Mouse (Mus musculus): ENCODE results near the gene Eml2.
"Not testable (repeated sequence)": the region's sequence is repeated elsewhere in the genome, so short reads cannot be mapped to it uniquely, and the experiment has no call there.

DNA sequence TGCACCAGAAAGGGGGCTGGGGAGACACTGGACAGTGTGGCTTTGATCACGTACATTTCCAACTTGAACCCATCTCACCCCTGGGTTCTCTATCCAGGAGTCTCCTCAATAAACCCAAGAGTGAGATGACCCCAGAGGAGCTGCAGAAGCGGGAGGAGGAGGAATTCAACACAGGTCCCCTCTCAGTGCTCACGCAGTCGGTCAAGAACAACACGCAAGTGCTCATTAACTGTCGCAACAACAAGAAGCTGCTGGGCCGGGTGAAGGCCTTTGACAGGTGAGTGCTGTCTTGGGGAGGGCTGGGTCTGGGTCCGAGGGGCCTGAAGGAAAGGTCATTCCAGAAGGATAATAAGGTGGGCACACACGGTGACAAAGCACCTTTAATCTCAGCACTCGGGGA is 25.1 kb upstream of the Eml2 start:
- not testable (repeated sequence) for TF ChIP-seq GATA1, TAL1 (IDR thresholded peaks at IDR 0.05; ENCODE audit: low read length)
